Mouse (Mus musculus): ENCODE measurements around the gene Bub1. TPM values are rescaled to one million over a fixed set of nuclear protein-coding genes. Genes with fewer than 3 reads are reported as not detected.

Bub1 gene
- polyA plus RNA-seq, 1 experiment from 2014 or later = 35.7 TPM

GRCm38 (mm10) chr2:127838576-127838975 is 6.9 kb upstream of the Bub1 start, which contains the start of gene Acoxl:
Acoxl (plus strand) TSS chr2:127838876.
- 59% methylated on average over 7 of the region's 7 CpGs for WGBS
- ATAC-seq (replicated peaks; ENCODE audit: insufficient number of reproducible peaks, insufficient read depth, low FRiP score, low read depth) = no peak
- peaks cover 70% of the 10 kb centered on the region for H3K27me3 ChIP-seq

GRCm38 (mm10) chr2:127832833-127833190 is 1.1 kb upstream of the Bub1 start:
- Histone ChIP-seq H3K27ac (no peak overlapping the region), H3K4me1 (replicated peaks) (peaks cover 11% of the 10 kb centered on the region), H3K9me3 (replicated peaks) (no peaks in the 10 kb centered on the region), H3K4me2 (no peak overlapping the region), H3K27me3 (peaks cover 23% of the 10 kb centered on the region), H3K4me3 (no peak overlapping the region), H3K9ac (no peak overlapping the region), H3K36me3 (no peaks in the 10 kb centered on the region)
- WGBS = 19% methylated on average over 2 of the region's 2 CpGs
- no peak for ATAC-seq (replicated peaks; ENCODE audit: insufficient number of reproducible peaks, insufficient read depth, low FRiP score, low read depth)

More at GRCm38 (mm10) chr2:127838576-127838975, 6.9 kb upstream of the Bub1 start, which contains the start of gene Acoxl:
- Histone ChIP-seq H3K4me2 (no peak within 1 kb of the TSS), H3K4me1 (replicated peaks) (peaks cover 3% of the 10 kb centered on the region; the same call in 1 of the 2 replicates), H3K36me3 (no peaks in the 10 kb centered on the region), H3K9ac (no peak within 1 kb of the TSS), H3K4me3 (no peak within 1 kb of the TSS), H3K9me3 (replicated peaks) (no peaks in the 10 kb centered on the region), H3K27ac (no peak within 1 kb of the TSS)

- H3K36me3 ChIP-seq = peaks cover under 1% of the 10 kb centered on the region; the same call in 1 of the 2 replicates
- H3K4me3 ChIP-seq = peak overlapping the region; percentile 71
- H3K9me3 ChIP-seq (replicated peaks) = no peaks in the 10 kb centered on the region
- ATAC-seq (replicated peaks; ENCODE audit: insufficient number of reproducible peaks, insufficient read depth, low FRiP score, low read depth) = no peak
- H3K4me1 ChIP-seq (replicated peaks) = peaks cover 11% of the 10 kb centered on the region
- 0 out of 2 replicates have a peak overlapping the region, but pooled peaks have one; percentile 6 for H3K27ac ChIP-seq
- H3K27me3 ChIP-seq = peaks cover 17% of the 10 kb centered on the region
- 39% methylated on average over 11 of the region's 11 CpGs for WGBS
- H3K4me2 ChIP-seq = peak overlapping the region; percentile 77
- 0 out of 2 replicates have a peak overlapping the region, but pooled peaks have one; percentile 6 for H3K9ac ChIP-seq
Observed at GRCm38 (mm10) chr2:127832103-127832832, 603 bp upstream of the Bub1 start.

GRCm38 (mm10) chr2:127791919-127792603 is 39.6 kb downstream of the Bub1 start, which contains the start of gene Mtln:
Mtln (minus strand) TSS chr2:127792488.
- under 1% methylated on average over 37 of the region's 37 CpGs for WGBS
- H3K36me3 ChIP-seq = no peaks in the 10 kb centered on the region
- H3K9ac ChIP-seq = peak within 1 kb of the TSS; percentile 63
- no peaks in the 10 kb centered on the region for H3K9me3 ChIP-seq (replicated peaks)
- H3K4me2 ChIP-seq = peak within 1 kb of the TSS; percentile 70
- peak; percentile 94 for ATAC-seq (replicated peaks; ENCODE audit: insufficient number of reproducible peaks, insufficient read depth, low FRiP score, low read depth)
- peaks cover 21% of the 10 kb centered on the region for H3K4me1 ChIP-seq (replicated peaks)
- peak within 1 kb of the TSS; percentile 83 for H3K27ac ChIP-seq
- no peaks in the 10 kb centered on the region for H3K27me3 ChIP-seq
- H3K4me3 ChIP-seq = peak within 1 kb of the TSS; percentile 63

- peak overlapping the region; percentile 81 for H3K4me3 ChIP-seq
- no peaks in the 10 kb centered on the region for H3K9me3 ChIP-seq (replicated peaks)
- H3K27ac ChIP-seq = no peak overlapping the region
- no peak overlapping the region for H3K9ac ChIP-seq
- peaks cover 21% of the 10 kb centered on the region for H3K4me1 ChIP-seq (replicated peaks)
- no peak for ATAC-seq (replicated peaks; ENCODE audit: insufficient number of reproducible peaks, insufficient read depth, low FRiP score, low read depth)
- peak overlapping the region; percentile 83 for H3K4me2 ChIP-seq
- 28% methylated on average over 9 of the region's 9 CpGs for WGBS
- no peaks in the 10 kb centered on the region for H3K36me3 ChIP-seq
- no peaks in the 10 kb centered on the region for H3K27me3 ChIP-seq
Observed at GRCm38 (mm10) chr2:127789651-127790270, 41.9 kb downstream of the Bub1 start.

- H3K36me3 ChIP-seq = no peaks in the 10 kb centered on the region
- H3K4me1 ChIP-seq (replicated peaks) = peaks cover 21% of the 10 kb centered on the region
- H3K4me2 ChIP-seq = peak overlapping the region; percentile 83
- ATAC-seq (replicated peaks; ENCODE audit: insufficient number of reproducible peaks, insufficient read depth, low FRiP score, low read depth) = no peak
- H3K27ac ChIP-seq = peak overlapping the region; percentile 52; the same call in 1 of the 2 replicates
- WGBS = 5% methylated on average over 11 of the region's 11 CpGs
- no peaks in the 10 kb centered on the region for H3K9me3 ChIP-seq (replicated peaks)
- peak overlapping the region; percentile 78 for H3K9ac ChIP-seq
- no peaks in the 10 kb centered on the region for H3K27me3 ChIP-seq
- H3K4me3 ChIP-seq = peak overlapping the region; percentile 81
Observed at GRCm38 (mm10) chr2:127789138-127789537, 42.5 kb downstream of the Bub1 start.

GRCm38 (mm10) chr2:127788440-127789116 is 43.1 kb downstream of the Bub1 start, which contains the start of gene Nphp1:
Nphp1 (minus strand) TSS chr2:127788897.
- no peaks in the 10 kb centered on the region for H3K27me3 ChIP-seq
- no peaks in the 10 kb centered on the region for H3K9me3 ChIP-seq (replicated peaks)
- H3K4me3 ChIP-seq = peak within 1 kb of the TSS; percentile 81
- H3K27ac ChIP-seq = peak within 1 kb of the TSS; percentile 52; the same call in 1 of the 2 replicates
- WGBS = under 1% methylated on average over 40 of the region's 40 CpGs
- no peaks in the 10 kb centered on the region for H3K36me3 ChIP-seq
- peak within 1 kb of the TSS; percentile 78 for H3K9ac ChIP-seq
- peak; percentile 71 for ATAC-seq (replicated peaks; ENCODE audit: insufficient number of reproducible peaks, insufficient read depth, low FRiP score, low read depth)
- peaks cover 21% of the 10 kb centered on the region for H3K4me1 ChIP-seq (replicated peaks)
- peak within 1 kb of the TSS; percentile 83 for H3K4me2 ChIP-seq

GRCm38 (mm10) chr2:127787226-127787625 is 44.4 kb downstream of the Bub1 start:
- WGBS = 87% methylated on average over 5 of the region's 5 CpGs
- Histone ChIP-seq H3K9ac (no peak overlapping the region), H3K9me3 (replicated peaks) (no peaks in the 10 kb centered on the region), H3K27ac (no peak overlapping the region), H3K4me1 (replicated peaks) (peaks cover 21% of the 10 kb centered on the region), H3K36me3 (no peaks in the 10 kb centered on the region), H3K4me2 (no peak overlapping the region), H3K27me3 (no peaks in the 10 kb centered on the region), H3K4me3 (no peak overlapping the region)
- no peak for ATAC-seq (replicated peaks; ENCODE audit: insufficient number of reproducible peaks, insufficient read depth, low FRiP score, low read depth)

GRCm38 (mm10) chr2:127778451-127778850 is 53.2 kb downstream of the Bub1 start:
- Histone ChIP-seq H3K4me1 (replicated peaks) (no peaks in the 10 kb centered on the region), H3K27ac (no peak overlapping the region), H3K4me2 (no peak overlapping the region), H3K9ac (no peak overlapping the region), H3K36me3 (peaks cover 2% of the 10 kb centered on the region; the same call in 1 of the 2 replicates), H3K9me3 (replicated peaks) (no peaks in the 10 kb centered on the region), H3K27me3 (no peaks in the 10 kb centered on the region), H3K4me3 (no peak overlapping the region)
- 80% methylated on average over 5 of the region's 5 CpGs for WGBS
- ATAC-seq (replicated peaks; ENCODE audit: insufficient number of reproducible peaks, insufficient read depth, low FRiP score, low read depth) = no peak

GRCm38 (mm10) chr2:127775013-127775412 is 56.7 kb downstream of the Bub1 start:
- no peak overlapping the region for H3K4me3 ChIP-seq
- no peaks in the 10 kb centered on the region for H3K4me1 ChIP-seq (replicated peaks)
- H3K36me3 ChIP-seq = peaks cover 2% of the 10 kb centered on the region; the same call in 1 of the 2 replicates
- 71% methylated on average over 3 of the region's 3 CpGs for WGBS
- H3K27me3 ChIP-seq = no peaks in the 10 kb centered on the region
- no peaks in the 10 kb centered on the region for H3K9me3 ChIP-seq (replicated peaks)
- no peak overlapping the region for H3K4me2 ChIP-seq
- H3K9ac ChIP-seq = no peak overlapping the region
- ATAC-seq (replicated peaks; ENCODE audit: insufficient number of reproducible peaks, insufficient read depth, low FRiP score, low read depth) = no peak
- H3K27ac ChIP-seq = no peak overlapping the region

Measured in heart, embryonic 15.5 days (tissue).